Mouse (Mus musculus) embryo, embryonic 11 days (tissue): ENCODE data around the gene Lars2.
"Not testable (repeated sequence)": the region's sequence is repeated elsewhere in the genome, so short reads cannot be mapped to it uniquely, and the experiment has no call there.

ENCODE experiments used
- DNase-seq: peaks from one replicate; pipeline ENCODE4 v3.0.0-alpha.2; 2015

The Lars2 gene

GRCm38 (mm10) chr9:123366708-123367385 is at the start of gene Lars2:
Gene Lars2 (plus strand): TSS chr9:123366927.
- DNase-seq: peak; percentile 96

GRCm38 (mm10) chr9:123326106-123326505 is 40.6 kb upstream of the Lars2 start:
- no peak for DNase-seq

- DNase-seq: no peak
Measured at GRCm38 (mm10) chr9:123328336-123328735, 38.4 kb upstream of the Lars2 start.

- DNase-seq: no peak
Measured at GRCm38 (mm10) chr9:123329831-123330230, 36.9 kb upstream of the Lars2 start.

GRCm38 (mm10) chr9:123330271-123330670 is 36.5 kb upstream of the Lars2 start:
- DNase-seq: not testable (repeated sequence)

- DNase-seq: no peak
Measured at GRCm38 (mm10) chr9:123333479-123333878, 33.2 kb upstream of the Lars2 start.

GRCm38 (mm10) chr9:123335044-123335670 is 31.6 kb upstream of the Lars2 start:
- DNase-seq: no peak

- DNase-seq: no peak
Measured at GRCm38 (mm10) chr9:123339651-123340144, 27.0 kb upstream of the Lars2 start.

GRCm38 (mm10) chr9:123341256-123341655 is 25.5 kb upstream of the Lars2 start:
- DNase-seq: no peak

GRCm38 (mm10) chr9:123343069-123343468 is 23.7 kb upstream of the Lars2 start:
- no peak for DNase-seq

GRCm38 (mm10) chr9:123349286-123349685 is 17.4 kb upstream of the Lars2 start:
- DNase-seq: not testable (repeated sequence)

GRCm38 (mm10) chr9:123359981-123360380 is 6.7 kb upstream of the Lars2 start:
- no peak for DNase-seq

- no peak for DNase-seq
Measured at GRCm38 (mm10) chr9:123365353-123365752, 1.4 kb upstream of the Lars2 start.

GRCm38 (mm10) chr9:123365942-123366707 is 602 bp upstream of the Lars2 start:
- peak; percentile 29 for DNase-seq

- DNase-seq: no peak
Measured at GRCm38 (mm10) chr9:123367636-123368035, 909 bp downstream of the Lars2 start.

GRCm38 (mm10) chr9:123382399-123382798 is 15.7 kb downstream of the Lars2 start:
- no peak for DNase-seq

- DNase-seq: no peak
Measured at GRCm38 (mm10) chr9:123384696-123385095, 18.0 kb downstream of the Lars2 start.

GRCm38 (mm10) chr9:123385352-123386198 is 18.8 kb downstream of the Lars2 start:
- DNase-seq: no peak

- DNase-seq: no peak
Measured at GRCm38 (mm10) chr9:123386347-123386746, 19.6 kb downstream of the Lars2 start.

GRCm38 (mm10) chr9:123388087-123389007 is 21.6 kb downstream of the Lars2 start:
- DNase-seq: not testable (repeated sequence)

- DNase-seq: no peak
Measured at GRCm38 (mm10) chr9:123391140-123391849, 24.6 kb downstream of the Lars2 start.
